Mouse (Mus musculus): ENCODE data around the gene Zfp599.

DNA sequence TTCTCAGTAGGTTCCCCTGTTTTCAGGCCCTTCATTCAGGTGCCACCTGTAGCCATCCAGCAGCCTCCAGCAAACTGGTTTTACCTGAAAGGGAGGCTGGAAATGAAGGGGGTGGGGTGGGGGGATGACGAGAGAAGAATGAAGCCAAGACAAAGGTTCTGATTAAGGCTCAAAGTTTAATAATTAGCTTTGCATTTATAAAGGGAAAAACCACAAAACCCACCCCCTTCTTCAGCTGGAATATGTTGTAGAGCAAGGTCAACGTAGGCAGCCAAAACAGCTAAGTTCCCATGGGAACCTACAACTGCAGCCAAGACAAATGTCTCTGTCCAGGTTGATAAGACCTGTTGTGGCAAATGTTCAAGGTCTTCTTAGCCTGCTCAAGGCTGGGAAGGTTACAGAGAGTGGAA is 45.9 kb downstream of the Zfp599 start:
- TF ChIP-seq CTCF (IDR thresholded peaks at IDR 0.05; ENCODE audit: control insufficient read depth, insufficient read depth, low read length) (no peak), POLR2A (IDR thresholded peaks at IDR 0.05; ENCODE audit: borderline replicate concordance, control insufficient read depth, low read depth, low read length) (no peak)
